ENCODE assay signal across 13 mouse cellular contexts in the genomic region with DNA sequence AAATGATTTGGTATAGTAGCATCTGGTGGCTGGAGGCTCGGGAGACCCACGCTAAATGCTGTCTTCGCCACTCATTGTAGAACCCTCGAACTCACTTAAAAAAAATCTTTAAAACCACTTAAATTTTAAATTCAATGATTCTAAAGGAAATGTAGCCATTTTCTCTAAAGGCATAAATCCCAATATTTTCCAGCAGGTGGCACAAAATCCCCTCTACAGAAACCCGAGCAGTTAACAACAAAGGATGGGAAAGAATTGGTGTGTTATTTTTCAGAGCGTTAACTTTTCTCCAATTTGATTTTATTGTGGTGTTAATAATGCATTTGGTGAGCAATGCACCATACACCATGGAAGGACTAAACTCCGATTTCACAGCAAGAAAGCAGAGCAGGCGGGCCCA.
DNase-seq lines count a peak whose midpoint lies in the region; ATAC-seq and TF ChIP-seq lines count a peak whose summit lies in the region.
"Had no signal": no experiment of that assay in that cellular context is flagged by ENCODE, and none has a peak within 500 bp of the region (broad histone marks: within the 10 kb centered on the region; RNA-seq: fewer than 3 reads in every experiment).

No protein-coding gene starts in this region.

- TF ChIP-seq CTCF in lung, postnatal 0 days (IDR thresholded peaks at IDR 0.05): peak; percentile 64
- TF ChIP-seq CTCF in stomach, postnatal 0 days (IDR thresholded peaks at IDR 0.05; ENCODE audit: low read depth): peak; percentile 78

- 70% methylated on average over 8 of the region's 8 CpGs for whole genome bisulfite sequencing in lung, postnatal 0 days
- 64% methylated on average over 8 of the region's 8 CpGs for WGBS in embryonic facial prominence, embryonic 14.5 days
- WGBS in hindbrain, embryonic 15.5 days: 56% methylated on average over 8 of the region's 8 CpGs
- WGBS in stomach, postnatal 0 days: 73% methylated on average over 8 of the region's 8 CpGs

- no peak overlapping the region for H3K27ac ChIP-seq in lung, postnatal 0 days (ENCODE audit: low read length)
- no peak overlapping the region for H3K27ac ChIP-seq in embryonic facial prominence, embryonic 14.5 days (replicated peaks; ENCODE audit: low read depth, low read length)
- peak overlapping the region; percentile 69 for H3K27ac ChIP-seq in hindbrain, embryonic 15.5 days (replicated peaks)
- no peak overlapping the region for H3K27ac ChIP-seq in stomach, postnatal 0 days (replicated peaks)
- H3K27ac ChIP-seq: heart, embryonic 15.5 days; limb, embryonic 12.5 days; macrophage had no signal

- ATAC-seq in lung, postnatal 0 days: no peak
- ATAC-seq in embryonic facial prominence, embryonic 14.5 days (ENCODE audit: low read depth): no peak
- no peak for ATAC-seq in hindbrain, embryonic 15.5 days (ENCODE audit: low FRiP score, low read depth)
- ATAC-seq in stomach, postnatal 0 days (ENCODE audit: low FRiP score, low TSS enrichment): no peak

- H3K36me3 ChIP-seq in lung, postnatal 0 days (ENCODE audit: insufficient read depth, low read length): no peaks in the 10 kb centered on the region
- H3K36me3 ChIP-seq in embryonic facial prominence, embryonic 14.5 days (ENCODE audit: control insufficient read depth, insufficient read depth, low read length): 0 out of 2 replicates have a peak, but pooled peaks cover 9% of the 10 kb centered on the region
- H3K36me3 ChIP-seq in hindbrain, embryonic 15.5 days: no peaks in the 10 kb centered on the region
- H3K36me3 ChIP-seq in stomach, postnatal 0 days (ENCODE audit: control insufficient read depth, insufficient read depth, low read length): no peaks in the 10 kb centered on the region

- H3K4me1 ChIP-seq in lung, postnatal 0 days (ENCODE audit: insufficient read depth, low read depth, low read length): no peaks in the 10 kb centered on the region
- peaks cover under 1% of the 10 kb centered on the region; the same call in 1 of the 2 replicates for H3K4me1 ChIP-seq in embryonic facial prominence, embryonic 14.5 days (ENCODE audit: control insufficient read depth, insufficient read depth, low read length)
- peaks cover 50% of the 10 kb centered on the region for H3K4me1 ChIP-seq in hindbrain, embryonic 15.5 days (replicated peaks)
- H3K4me1 ChIP-seq in stomach, postnatal 0 days (replicated peaks; ENCODE audit: control insufficient read depth, insufficient read depth): no peaks in the 10 kb centered on the region
- H3K4me1 ChIP-seq: heart, embryonic 15.5 days had no signal

- no peak overlapping the region for H3K9ac ChIP-seq in lung, postnatal 0 days (replicated peaks; ENCODE audit: low read depth)
- no peak overlapping the region for H3K9ac ChIP-seq in embryonic facial prominence, embryonic 14.5 days (ENCODE audit: low read depth, low read length)
- no peak overlapping the region for H3K9ac ChIP-seq in hindbrain, embryonic 15.5 days
- H3K9ac ChIP-seq in stomach, postnatal 0 days (ENCODE audit: low read length): no peak overlapping the region
- H3K9ac ChIP-seq: heart, embryonic 15.5 days; limb, embryonic 12.5 days had no signal

- H3K4me3 ChIP-seq in lung, postnatal 0 days (ENCODE audit: low read depth, low read length): no peak overlapping the region
- no peak overlapping the region for H3K4me3 ChIP-seq in embryonic facial prominence, embryonic 14.5 days (ENCODE audit: low read depth, low read length)
- no peak overlapping the region for H3K4me3 ChIP-seq in hindbrain, embryonic 15.5 days
- no peak overlapping the region for H3K4me3 ChIP-seq in stomach, postnatal 0 days (ENCODE audit: low read depth, low read length)
- H3K4me3 ChIP-seq: heart, embryonic 15.5 days; limb, embryonic 12.5 days had no signal

- no peak for DNase-seq in lung, postnatal 0 days (ENCODE audit: low spot score)
- DNase-seq in lung, postnatal 10 days: no peak
- DNase-seq in embryonic facial prominence, embryonic 14.5 days (ENCODE audit: low spot score): peak; percentile 35
- DNase-seq in stomach, postnatal 0 days (ENCODE audit: low spot score): no peak
- no peak for DNase-seq in gastrocnemius, postnatal 25 days
- no peak for DNase-seq in frontal cortex, postnatal 36 days (ENCODE audit: low spot score in 2 of 2)
- DNase-seq: adrenal gland, postnatal 36 days; kidney, postnatal 10 days; spleen, adult 18-20 months had no signal

- TF ChIP-seq EP300 in lung, postnatal 0 days (IDR thresholded peaks at IDR 0.05): no peak
- no peak for TF ChIP-seq EP300 in stomach, postnatal 0 days (optimal IDR thresholded peaks at IDR 0.05)

- no peaks in the 10 kb centered on the region for H3K27me3 ChIP-seq in lung, postnatal 0 days (replicated peaks; ENCODE audit: insufficient read depth, low read length)
- H3K27me3 ChIP-seq in embryonic facial prominence, embryonic 14.5 days (replicated peaks; ENCODE audit: control insufficient read depth, insufficient read depth, low read length): no peaks in the 10 kb centered on the region
- no peaks in the 10 kb centered on the region for H3K27me3 ChIP-seq in hindbrain, embryonic 15.5 days
- H3K27me3 ChIP-seq in stomach, postnatal 0 days (ENCODE audit: control insufficient read depth, insufficient read depth, low read length): no peaks in the 10 kb centered on the region
- H3K27me3 ChIP-seq: heart, embryonic 15.5 days; limb, embryonic 12.5 days had no signal

- H3K9me3 ChIP-seq in lung, postnatal 0 days (ENCODE audit: low read length): no peaks in the 10 kb centered on the region
- H3K9me3 ChIP-seq in embryonic facial prominence, embryonic 14.5 days (ENCODE audit: control insufficient read depth, low read length): no peaks in the 10 kb centered on the region
- no peaks in the 10 kb centered on the region for H3K9me3 ChIP-seq in hindbrain, embryonic 15.5 days
- no peaks in the 10 kb centered on the region for H3K9me3 ChIP-seq in stomach, postnatal 0 days (ENCODE audit: control insufficient read depth, low read length)
- H3K9me3 ChIP-seq: heart, embryonic 15.5 days; limb, embryonic 12.5 days had no signal

- no peak overlapping the region for H3K4me2 ChIP-seq in lung, postnatal 0 days (replicated peaks; ENCODE audit: low read depth, low read length)
- H3K4me2 ChIP-seq in embryonic facial prominence, embryonic 14.5 days (ENCODE audit: low read depth, low read length): no peak overlapping the region
- no peak overlapping the region for H3K4me2 ChIP-seq in hindbrain, embryonic 15.5 days
- H3K4me2 ChIP-seq in stomach, postnatal 0 days (replicated peaks; ENCODE audit: low read depth): no peak overlapping the region
- H3K4me2 ChIP-seq: heart, embryonic 15.5 days; limb, embryonic 12.5 days had no signal
